Mouse (Mus musculus): ENCODE data around the gene Cyp51.

- no peak for TF ChIP-seq CTCF (IDR thresholded peaks at IDR 0.05; ENCODE audit: low read depth, low read length)
- no peak for TF ChIP-seq TAL1 (conservative IDR thresholded peaks at IDR 0.05; ENCODE audit: low read depth, low read length)
- no peak for TF ChIP-seq GATA1 (IDR thresholded peaks at IDR 0.05; ENCODE audit: borderline replicate concordance, low read length)
These were observed 8.1 kb upstream of the Cyp51 start for GRCm38 (mm10) chr5:4112570-4113098.

Measured in G1E (cell line).